Mouse (Mus musculus) spleen, postnatal 36 days (tissue): Measurements from ENCODE around the gene Man2b2.

Experiments
- DNase-seq, 2 experiments: peaks; one replicate each; pipeline ENCODE4 v3.0.0; 2022; ENCODE audit warnings: low spot score in 2 of 2, mixed read lengths in 1 of 2

The Man2b2 gene

GRCm38 (mm10) chr5:36766958-36767703 is 63.3 kb downstream of the Man2b2 start:
- DNase-seq: no peak

GRCm38 (mm10) chr5:36759848-36760247 is 70.6 kb downstream of the Man2b2 start:
- DNase-seq: no peak

- no peak for DNase-seq
Measured at GRCm38 (mm10) chr5:36757033-36757432, 73.4 kb downstream of the Man2b2 start.
